Mouse (Mus musculus) urinary bladder, postnatal 4 days (tissue): ENCODE measurements around the gene Ttc30a2.

Experiments used
- DNase-seq, 2 experiments: peaks; one replicate each; pipeline ENCODE4 v3.0.0; 2021 to 2022; ENCODE audit warnings: low spot score in 2 of 2

Gene Ttc30a2

GRCm38 (mm10) chr2:75929786-75930444 is 48.1 kb downstream of the Ttc30a2 start:
- no peak for DNase-seq

GRCm38 (mm10) chr2:75929141-75929540 is 48.8 kb downstream of the Ttc30a2 start:
- DNase-seq: no peak

DNA sequence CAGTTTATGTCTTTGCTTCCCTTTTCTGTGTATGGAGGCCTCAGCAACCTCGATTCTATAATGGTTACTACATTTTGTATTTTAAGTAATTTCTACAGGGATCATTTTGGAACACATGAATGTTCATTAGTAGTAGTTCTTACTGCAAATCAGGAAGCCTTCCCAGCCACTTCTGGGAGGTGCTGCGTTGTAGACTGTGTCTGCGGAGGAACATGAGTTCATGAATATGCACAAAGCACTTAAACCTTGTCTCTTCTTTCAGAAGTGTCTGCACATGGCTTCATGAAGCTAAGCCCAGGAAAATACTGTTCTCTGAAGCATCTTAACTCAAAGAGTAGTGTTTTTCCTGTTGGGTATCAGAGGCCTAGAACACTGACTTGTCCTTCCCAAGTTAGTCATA is 50.0 kb downstream of the Ttc30a2 start:
- DNase-seq: no peak

- no peak for DNase-seq
Measured at GRCm38 (mm10) chr2:75926061-75926460, 51.9 kb downstream of the Ttc30a2 start.
